Mouse (Mus musculus): ENCODE measurements around the gene Fgfr1op.
"Not testable (repeated sequence)": the region's sequence is repeated elsewhere in the genome, so short reads cannot be mapped to it uniquely, and the experiment has no call there.

DNA sequence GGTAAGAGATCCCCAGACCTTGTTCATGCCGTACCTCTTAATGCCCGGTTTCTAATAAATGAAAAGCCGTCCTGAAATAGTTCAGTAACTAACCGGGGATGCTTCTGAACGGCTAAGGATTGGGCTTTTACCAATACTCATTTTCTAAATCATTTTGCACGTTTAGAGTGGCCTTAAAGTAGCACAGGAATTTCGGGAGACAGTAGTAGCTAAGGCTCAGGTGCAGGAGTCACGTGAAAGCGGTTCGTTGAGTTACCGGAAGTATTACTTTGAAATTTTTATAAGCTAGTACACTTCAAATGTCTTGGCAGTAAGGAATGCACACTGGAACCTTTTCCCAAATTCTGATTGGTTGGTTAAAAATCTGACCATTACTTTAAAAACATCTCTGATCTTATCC is 676 bp downstream of the Fgfr1op start:
- TF ChIP-seq MYOD1 (IDR thresholded peaks at IDR 0.05; ENCODE audit: control insufficient read depth, insufficient read length, low read depth); CTCF (IDR thresholded peaks at IDR 0.05; ENCODE audit: control insufficient read depth, insufficient read depth, insufficient read length); MYOG (IDR thresholded peaks at IDR 0.05; ENCODE audit: control insufficient read depth, extremely low read depth, insufficient read length); MAX (IDR thresholded peaks at IDR 0.05); FOSL1 (IDR thresholded peaks at IDR 0.05; ENCODE audit: insufficient read depth, low read length, poor library complexity, severe bottlenecking): not testable (repeated sequence)
- peak; percentile 46 for TF ChIP-seq USF1 (IDR thresholded peaks at IDR 0.05; ENCODE audit: low read depth)
